Mouse (Mus musculus) adipocyte (in vitro differentiated cells): ENCODE measurements at regions not wholly inside any gene's neighbourhood (a gene's known extent, or its start where the extent isn't known, plus 50 kb on each side); places are given as distances from the start of the nearest gene placed in this dataset.

Experiments used
- DNase-seq: peaks from one replicate; pipeline ENCODE4 v3.0.0-alpha.2; 2016; ENCODE audit warnings: low spot score

DNA sequence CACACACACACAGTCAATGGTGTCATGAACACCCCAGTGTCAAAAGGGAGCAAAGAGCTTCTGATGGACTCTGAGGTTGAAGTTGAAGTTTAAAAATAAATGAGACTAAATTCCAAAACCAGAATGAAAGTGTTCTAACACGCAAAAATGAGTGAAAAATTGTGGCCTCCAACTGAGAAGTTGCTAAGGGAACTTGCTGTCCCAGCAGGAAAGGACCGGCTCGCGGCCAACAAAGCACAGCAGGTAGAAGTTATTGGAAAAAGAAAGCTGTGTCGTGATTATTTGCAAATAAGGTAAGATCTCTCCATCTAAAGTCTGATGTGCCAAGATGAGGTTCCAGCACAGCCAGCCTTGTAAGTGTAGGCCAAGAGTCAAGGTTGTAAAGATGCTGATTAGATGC is 169.7 kb downstream of the Nrp2 start:
- DNase-seq, result no peak

GRCm38 (mm10) chr1:62875631-62876030 is 172.5 kb downstream of the Nrp2 start:
- DNase-seq, result no peak

DNA sequence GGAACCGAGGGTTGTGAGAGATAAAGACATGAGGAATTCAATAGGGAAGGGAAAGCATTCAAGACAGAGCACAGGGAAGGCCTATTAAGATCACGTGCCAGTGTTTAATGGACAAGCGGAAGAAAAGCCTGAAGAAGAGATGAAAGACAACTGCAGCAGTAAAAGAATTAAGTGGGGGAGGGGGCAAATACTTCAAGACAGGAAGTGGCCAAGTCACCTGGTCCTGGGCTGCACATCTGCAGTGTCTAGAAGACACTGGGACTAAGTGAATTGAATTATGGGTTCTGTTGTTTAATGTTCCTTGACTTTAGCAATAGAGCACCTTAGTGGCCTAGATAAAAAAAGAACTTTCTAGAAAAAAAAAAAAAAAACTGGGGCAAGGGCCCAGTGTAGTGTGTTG is 173.6 kb downstream of the Nrp2 start:
- no peak for DNase-seq

DNA sequence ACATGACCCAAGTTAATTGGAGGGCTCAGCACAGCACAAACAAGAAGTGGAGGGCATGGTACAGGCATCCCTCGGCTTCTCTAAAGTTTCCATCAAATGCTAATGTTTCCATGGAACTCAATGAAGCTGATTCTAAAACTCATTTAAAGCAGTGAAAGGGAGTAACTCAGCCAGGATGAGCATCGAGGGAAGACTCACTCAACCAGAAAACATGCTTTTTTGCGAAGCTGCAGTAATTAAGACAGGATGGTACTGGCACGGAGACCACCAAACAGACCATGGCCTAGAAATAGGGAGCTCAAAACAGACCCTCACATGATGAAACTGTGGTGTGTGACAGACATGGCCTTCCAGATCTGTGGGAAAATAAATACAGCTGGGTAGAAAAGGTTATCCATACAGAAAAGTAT is 177.8 kb downstream of the Nrp2 start:
- DNase-seq, result no peak

GRCm38 (mm10) chr1:62881477-62881876 is 178.4 kb downstream of the Nrp2 start:
- no peak for DNase-seq

GRCm38 (mm10) chr1:62882028-62882427 is 178.9 kb downstream of the Nrp2 start:
- no peak for DNase-seq

- DNase-seq, result no peak
Observed at GRCm38 (mm10) chr1:62884876-62885480, 181.9 kb downstream of the Nrp2 start.

GRCm38 (mm10) chr1:62887585-62888483 is 184.7 kb downstream of the Nrp2 start:
- no peak for DNase-seq

- DNase-seq, result peak; percentile 12
Observed at GRCm38 (mm10) chr1:62901375-62901774, 198.3 kb downstream of the Nrp2 start.

DNA sequence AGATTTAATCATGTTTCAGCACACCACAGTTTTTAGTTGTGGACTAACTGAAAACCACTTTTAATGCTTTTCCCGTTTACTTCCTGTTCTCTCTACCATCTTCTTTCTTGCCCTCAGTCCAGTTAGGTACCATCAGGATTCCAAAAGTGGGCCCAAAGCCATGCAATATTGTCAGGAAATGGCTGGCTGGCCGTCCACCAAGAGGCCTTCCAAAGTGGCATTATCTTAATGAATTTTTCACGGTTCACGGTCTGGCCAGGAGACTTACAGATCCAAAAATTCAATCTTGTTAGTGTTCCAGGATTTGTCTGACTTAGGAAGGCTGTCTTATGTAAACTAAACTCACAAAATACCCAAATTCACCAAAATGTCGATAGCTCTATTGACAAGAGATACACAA is 198.8 kb downstream of the Nrp2 start:
- peak; percentile 20 for DNase-seq

GRCm38 (mm10) chr1:62902931-62903453 is 199.9 kb downstream of the Nrp2 start:
- DNase-seq, result no peak

GRCm38 (mm10) chr1:62905739-62906138 is 202.7 kb downstream of the Nrp2 start:
- DNase-seq, result no peak

DNA sequence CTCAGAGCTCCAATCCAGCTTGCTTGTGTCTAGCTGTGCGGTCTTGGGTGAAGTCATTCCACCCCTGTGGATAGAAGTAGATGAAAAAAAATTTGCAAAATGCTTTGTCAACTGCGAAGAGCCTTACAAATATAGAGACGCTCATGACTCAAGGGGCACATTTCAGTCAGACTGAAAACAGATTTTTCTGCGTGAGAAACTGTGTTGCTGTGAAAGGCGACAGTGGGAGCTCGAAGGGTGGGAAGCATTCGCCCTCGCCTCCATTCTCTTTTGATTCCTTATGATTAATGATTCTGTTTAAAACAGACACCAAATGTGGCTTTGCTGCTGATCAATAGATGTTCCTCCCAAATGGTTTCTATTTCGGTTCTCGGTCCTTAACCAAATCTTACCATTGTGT is 204.2 kb downstream of the Nrp2 start:
- no peak for DNase-seq
